Mouse (Mus musculus) liver, postnatal 0 days (tissue): ENCODE data around the gene Lypd4. TPM values are rescaled to one million over a fixed set of nuclear protein-coding genes. Genes with fewer than 3 reads are reported as not detected.
"Not testable (repeated sequence)": the region's sequence is repeated elsewhere in the genome, so short reads cannot be mapped to it uniquely, and the experiment has no call there.

Experiments
- ATAC-seq: fragments of 200-750 bp; cut with Nextera tagmentation; 2 replicates; pipeline ENCODE4 v1.8.0; 2017; ENCODE audit warnings: mild to moderate bottlenecking, moderate library complexity
- DNase-seq: peaks from one replicate; pipeline ENCODE4 v3.0.0-alpha.2; 2016
- H3K27ac ChIP-seq: fragments of 300-500 bp; sonication (generic); 2 replicates; pipeline ENCODE4 v1.5.1; 2014; ENCODE audit warnings: antibody characterized with exemption, moderate library complexity, mild to moderate bottlenecking, low read depth
- H3K27me3 ChIP-seq: fragments of 300-500 bp; sonication (generic); 2 replicates; pipeline ENCODE4 v1.6.1; 2014; ENCODE audit warnings: low read length, control low read depth, mixed read lengths; ENCODE audit not compliant: insufficient read depth
- H3K36me3 ChIP-seq: fragments of 300-500 bp; sonication (generic); replicated peaks from 2 replicates; pipeline ENCODE4 v1.6.1; 2014; ENCODE audit warnings: mild to moderate bottlenecking, control low read depth, low read length, moderate library complexity, mixed read lengths; ENCODE audit not compliant: insufficient read depth
- H3K4me1 ChIP-seq: fragments of 300-500 bp; sonication (generic); 2 replicates; pipeline ENCODE4 v1.6.1; 2014; ENCODE audit warnings: antibody characterized with exemption, mild to moderate bottlenecking, control low read depth; ENCODE audit not compliant: insufficient read depth
- H3K4me2 ChIP-seq: fragments of 300-500 bp; sonication (generic); 2 replicates; pipeline ENCODE4 v1.6.1; 2014; ENCODE audit warnings: low read depth, mild to moderate bottlenecking, low read length, moderate library complexity, mixed read lengths
- H3K4me3 ChIP-seq: fragments of 300-500 bp; sonication (generic); 2 replicates; pipeline ENCODE4 v1.5.1; 2014; ENCODE audit warnings: low read depth, low read length
- H3K9ac ChIP-seq: fragments of 300-500 bp; sonication (generic); replicated peaks from 2 replicates; pipeline ENCODE4 v1.6.1; 2014; ENCODE audit warnings: mild to moderate bottlenecking, moderate library complexity
- H3K9me3 ChIP-seq: fragments of 300-500 bp; sonication (generic); 2 replicates; pipeline ENCODE4 v1.6.1; 2016; ENCODE audit warnings: mild to moderate bottlenecking, control low read depth, low read length, mixed read lengths
- CTCF ChIP-seq: sonication (generic); IDR thresholded peaks from 2 replicates; pipeline ENCODE4 v1.5.1; 2016; ENCODE audit warnings: antibody characterized with exemption, low read depth
- EP300 ChIP-seq: IDR thresholded peaks from 2 replicates; pipeline ENCODE4 v1.6.1; 2016; ENCODE audit warnings: antibody characterized with exemption, low read depth, mild to moderate bottlenecking
- WGBS: fragments of 180-500 bp; shearing (Covaris S2); extraction: QIAGEN DNeasy Blood & Tissue Kit; methylation state at CpG from one replicate; pipeline ENCODE4 v1.1.7; 2014; ENCODE audit not compliant: insufficient replicate concordance; 5-methylcytosine and 5-hydroxymethylcytosine counted together
- polyA plus RNA-seq: library from polyadenylated mRNA; unstranded; fragments of >200 nt; fragmentation: Nextera tagmentation; extraction: Ambion mirVana; gene quantifications from 2 replicates; pipeline ENCODE4 v1.2.1, GENCODE M21; 2015

The Lypd4 gene
- polyA plus RNA-seq, 1 experiment from 2014 or later: not detected

GRCm38 (mm10) chr7:24852557-24853232, 17.0 kb downstream of the Lypd4 start:
- Histone ChIP-seq H3K4me2 (peak overlapping the region; percentile 67), H3K27me3 (no peaks in the 10 kb centered on the region), H3K4me3 (peak overlapping the region; percentile 26), H3K9me3 (no peaks in the 10 kb centered on the region), H3K9ac (peak overlapping the region; percentile 33; the same call in 1 of the 2 replicates), H3K36me3 (no peaks in the 10 kb centered on the region), H3K4me1 (peaks cover 31% of the 10 kb centered on the region), H3K27ac (peak overlapping the region; percentile 95)
- DNase-seq (peak; percentile 73), ATAC-seq (peak; percentile 94)
- WGBS: 45% methylated on average over 8 of the region's 8 CpGs
- TF ChIP-seq EP300: peak; percentile 94
- no peak for TF ChIP-seq CTCF

GRCm38 (mm10) chr7:24851596-24852325, 18.0 kb downstream of the Lypd4 start:
- H3K9me3 ChIP-seq: no peaks in the 10 kb centered on the region
- H3K4me3 ChIP-seq: peak overlapping the region; percentile 26
- TF ChIP-seq CTCF (no peak), EP300 (no peak)
- H3K27me3 ChIP-seq: no peaks in the 10 kb centered on the region
- H3K4me2 ChIP-seq: peak overlapping the region; percentile 67
- 58% methylated on average over 5 of the region's 5 CpGs for WGBS
- no peaks in the 10 kb centered on the region for H3K36me3 ChIP-seq
- no peak for ATAC-seq
- H3K9ac ChIP-seq: peak overlapping the region; percentile 28
- DNase-seq: no peak
- H3K27ac ChIP-seq: peak overlapping the region; percentile 95
- H3K4me1 ChIP-seq: peaks cover 28% of the 10 kb centered on the region

DNA sequence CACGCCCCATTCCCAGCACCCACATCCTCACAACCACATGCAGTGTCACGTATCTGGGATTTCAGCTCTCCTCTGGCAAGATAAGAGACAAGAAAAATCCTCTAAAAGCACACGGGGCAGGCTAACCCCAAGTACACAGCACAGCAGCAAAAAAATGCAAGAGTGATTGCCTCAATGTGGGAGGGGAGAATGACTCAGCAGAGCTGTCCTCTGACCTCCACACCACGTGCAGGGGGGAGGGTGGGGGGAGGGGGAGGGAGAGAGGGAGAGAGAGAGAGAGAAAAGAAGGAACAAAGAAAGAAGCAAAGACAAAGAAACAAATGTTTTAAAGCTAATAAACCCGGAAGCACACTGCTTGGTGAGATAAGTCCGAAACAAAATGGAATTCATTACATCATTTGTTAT, 18.8 kb downstream of the Lypd4 start:
- ATAC-seq: peak; percentile 59
- DNase-seq: peak; percentile 73
- Histone ChIP-seq H3K36me3 (no peaks in the 10 kb centered on the region), H3K9ac (peak overlapping the region; percentile 27), H3K4me2 (peak overlapping the region; percentile 67), H3K4me3 (peak overlapping the region; percentile 21), H3K27me3 (no peaks in the 10 kb centered on the region), H3K27ac (peak overlapping the region; percentile 71), H3K9me3 (no peaks in the 10 kb centered on the region), H3K4me1 (peaks cover 33% of the 10 kb centered on the region)
- 12% methylated on average over 6 of the region's 6 CpGs for WGBS
- TF ChIP-seq CTCF (no peak), EP300 (no peak; the same call in 1 of the 2 replicates)

GRCm38 (mm10) chr7:24850162-24850561, 19.6 kb downstream of the Lypd4 start:
- no peak for DNase-seq
- Histone ChIP-seq H3K4me1 (peaks cover 37% of the 10 kb centered on the region), H3K27ac (0 out of 2 replicates have a peak overlapping the region, but pooled peaks have one; percentile 17), H3K4me2 (peak overlapping the region; percentile 67), H3K27me3 (no peaks in the 10 kb centered on the region), H3K9me3 (no peaks in the 10 kb centered on the region), H3K4me3 (0 out of 2 replicates have a peak overlapping the region, but pooled peaks have one; percentile 21), H3K36me3 (no peaks in the 10 kb centered on the region), H3K9ac (no peak overlapping the region)
- WGBS: 28% methylated on average over 5 of the region's 5 CpGs
- TF ChIP-seq EP300 (no peak), CTCF (no peak)
- no peak for ATAC-seq

DNA sequence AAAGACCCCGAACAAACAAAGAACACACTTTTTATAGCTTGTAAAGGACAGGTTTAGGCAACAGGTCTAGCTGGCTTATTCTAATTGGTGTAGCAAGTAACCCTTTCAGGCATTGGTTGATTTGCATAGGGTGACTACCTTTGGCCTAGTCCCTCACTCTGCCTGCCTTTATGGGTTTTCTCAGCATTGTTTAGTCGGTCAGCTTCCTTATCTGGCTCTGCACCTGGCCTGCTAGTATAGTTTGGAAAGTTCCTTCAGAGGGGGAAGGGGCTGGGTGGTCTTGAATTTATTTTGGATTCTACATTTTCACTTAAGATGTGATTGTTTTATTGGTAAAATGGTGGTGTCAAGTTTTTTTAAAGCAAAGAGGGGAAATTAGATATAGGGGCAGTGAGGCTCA, 23.2 kb downstream of the Lypd4 start:
- not testable (repeated sequence) for DNase-seq, H3K4me2 ChIP-seq, H3K9me3 ChIP-seq, H3K9ac ChIP-seq, H3K36me3 ChIP-seq, H3K27ac ChIP-seq, ATAC-seq, H3K4me3 ChIP-seq, H3K27me3 ChIP-seq
- peaks cover 22% of the 10 kb centered on the region for H3K4me1 ChIP-seq
- WGBS: 29% methylated on average over 2 of the region's 2 CpGs

DNA sequence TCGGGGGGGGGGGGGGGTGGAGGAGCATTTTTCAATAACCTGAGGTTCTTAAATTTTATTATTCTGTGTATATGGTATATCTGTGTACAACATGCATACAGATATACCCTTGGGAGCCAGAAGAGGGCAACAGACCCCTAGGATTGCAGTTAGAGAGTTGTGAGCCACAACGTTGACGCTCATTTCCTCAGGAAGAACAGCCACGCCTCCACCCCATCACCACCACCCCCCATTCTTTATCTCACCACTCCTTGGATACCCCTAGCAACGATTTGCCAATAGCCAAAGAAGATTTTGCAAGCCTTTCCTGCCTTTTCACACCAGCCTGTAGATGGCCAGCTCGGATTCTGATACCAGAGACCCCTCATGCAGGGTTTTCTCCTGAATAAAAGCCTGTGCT, 24.0 kb downstream of the Lypd4 start:
- ATAC-seq (peak; percentile 68), DNase-seq (peak; percentile 59)
- peak; percentile 70 for TF ChIP-seq CTCF
- no peak for TF ChIP-seq EP300
- H3K4me3 ChIP-seq: no peak overlapping the region
- no peak overlapping the region for H3K27ac ChIP-seq
- no peaks in the 10 kb centered on the region for H3K36me3 ChIP-seq
- H3K4me1 ChIP-seq: peaks cover 21% of the 10 kb centered on the region
- H3K9ac ChIP-seq: no peak overlapping the region
- no peak overlapping the region for H3K4me2 ChIP-seq
- 5% methylated on average over 6 of the region's 6 CpGs for WGBS
- H3K9me3 ChIP-seq: no peaks in the 10 kb centered on the region
- H3K27me3 ChIP-seq: no peaks in the 10 kb centered on the region
